Mouse (Mus musculus) monocyte, adult 5-6 weeks (primary cell): Measurements from ENCODE around the gene Mterf2. TPM values are rescaled to one million over a fixed set of nuclear protein-coding genes. Genes with fewer than 3 reads are reported as not detected.

ENCODE experiments used
- ATAC-seq: fragments of 153-309, 156-312 bp; replicated peaks from 2 replicates; pipeline ENCODE4 v1.8.0; 2017; ENCODE audit warnings: mild to moderate bottlenecking; ENCODE audit not compliant: low TSS enrichment, insufficient number of reproducible peaks, severe bottlenecking, poor library complexity, low FRiP score
- total RNA-seq: library from RNA; stranded (forward); fragments of 200-1000, 200-491, 200-594 nt; gene quantifications from 3 replicates; pipeline ENCODE4 v1.2.3, GENCODE M21; 2017

Mterf2 gene
- total RNA-seq, 1 experiment from 2014 or later = 34.9 TPM

GRCm38 (mm10) chr10:85071605-85072152, 56.1 kb downstream of the Mterf2 start:
- no peak for ATAC-seq

Other genes starting within 250 kb of the Mterf2 start
- 25.4 to 32.3 TPM (median 27.0 TPM) in 3 replicates for gene Ric8b, start 210.4 kb downstream of the Mterf2 start, total RNA-seq
- gene Fhl4, start 25.5 kb downstream of the Mterf2 start, total RNA-seq = 0.32 to 0.97 TPM in 2 of 3 replicates, not detected in the other
- 6.5 to 16.3 TPM (median 9.9 TPM) in 3 replicates for gene Tmem263, start 25.4 kb downstream of the Mterf2 start, total RNA-seq
- 11.2 to 24.9 TPM (median 11.9 TPM) in 3 replicates for gene Cry1, start 57.0 kb upstream of the Mterf2 start, total RNA-seq